Mouse (Mus musculus) thymus, postnatal 36 days (tissue): ENCODE measurements around the gene Mroh3.

Experiments used
- DNase-seq, 2 experiments: peaks; one replicate each; pipeline ENCODE4 v3.0.0; 2022; ENCODE audit warnings: mixed read lengths in 2 of 2

The Mroh3 gene

GRCm38 (mm10) chr1:136228328-136229039 lies 15.9 kb upstream of the Mroh3 start:
- no peak for DNase-seq

GRCm38 (mm10) chr1:136227870-136228269 lies 15.2 kb upstream of the Mroh3 start:
- DNase-seq: no peak

- DNase-seq: no peak
These were observed 14.0 kb upstream of the Mroh3 start for GRCm38 (mm10) chr1:136226626-136227025.

GRCm38 (mm10) chr1:136225846-136226245 lies 13.2 kb upstream of the Mroh3 start:
- no peak for DNase-seq

GRCm38 (mm10) chr1:136223758-136224342 lies 11.2 kb upstream of the Mroh3 start:
- no peak for DNase-seq

- no peak for DNase-seq
These were observed 9.8 kb upstream of the Mroh3 start for GRCm38 (mm10) chr1:136222386-136222785.

- no peak for DNase-seq
These were observed 7.6 kb upstream of the Mroh3 start for GRCm38 (mm10) chr1:136220037-136220871.

GRCm38 (mm10) chr1:136214304-136214703 lies 1.7 kb upstream of the Mroh3 start:
- DNase-seq: no peak

GRCm38 (mm10) chr1:136190033-136190432 lies 22.6 kb downstream of the Mroh3 start:
- no peak for DNase-seq

GRCm38 (mm10) chr1:136179511-136180001 lies 33.1 kb downstream of the Mroh3 start:
- DNase-seq: no peak

- DNase-seq: no peak
These were observed 33.9 kb downstream of the Mroh3 start for GRCm38 (mm10) chr1:136178741-136179140.

- no peak for DNase-seq
These were observed 35.5 kb downstream of the Mroh3 start for GRCm38 (mm10) chr1:136177085-136177484.

- DNase-seq: peak in 1 of 2 experiments; percentile 47
These were observed 37.4 kb downstream of the Mroh3 start for GRCm38 (mm10) chr1:136175183-136175582.

GRCm38 (mm10) chr1:136174101-136174606 lies 38.5 kb downstream of the Mroh3 start:
- peak; percentile 36 to 49 for DNase-seq

- no peak for DNase-seq
These were observed 39.9 kb downstream of the Mroh3 start for GRCm38 (mm10) chr1:136172696-136173095.

- DNase-seq: peak; percentile 52 to 60
These were observed 42.5 kb downstream of the Mroh3 start for GRCm38 (mm10) chr1:136170109-136170508.

- DNase-seq: no peak
These were observed 45.0 kb downstream of the Mroh3 start for GRCm38 (mm10) chr1:136167657-136168056.

- no peak for DNase-seq
These were observed 47.2 kb downstream of the Mroh3 start for GRCm38 (mm10) chr1:136165436-136165835.

GRCm38 (mm10) chr1:136161333-136161921 lies 51.2 kb downstream of the Mroh3 start:
- DNase-seq: no peak

GRCm38 (mm10) chr1:136160930-136161329 lies 51.7 kb downstream of the Mroh3 start:
- DNase-seq: no peak

GRCm38 (mm10) chr1:136160297-136160696 lies 52.3 kb downstream of the Mroh3 start:
- no peak for DNase-seq

GRCm38 (mm10) chr1:136159830-136160229 lies 52.8 kb downstream of the Mroh3 start:
- DNase-seq: no peak

GRCm38 (mm10) chr1:136156951-136157350 lies 55.7 kb downstream of the Mroh3 start:
- DNase-seq: no peak
